Mouse (Mus musculus): Measurements from ENCODE around the gene Tec. TPM values are rescaled to one million over a fixed set of nuclear protein-coding genes. Genes with fewer than 3 reads are reported as not detected.

The Tec gene
- polyA plus RNA-seq, 1 experiment from 2014 or later: 5.2 TPM

GRCm38 (mm10) chr5:72784719-72785118, 83.6 kb downstream of the Tec start:
- no peak overlapping the region for H3K27ac ChIP-seq (ENCODE audit: low read length)
- 78% methylated on average over 3 of the region's 3 CpGs for WGBS
- no peaks in the 10 kb centered on the region for H3K9me3 ChIP-seq (ENCODE audit: control insufficient read depth, low read depth, low read length)
- no peak overlapping the region for H3K4me2 ChIP-seq (replicated peaks; ENCODE audit: low read depth, low read length)
- no peak overlapping the region for H3K4me3 ChIP-seq (ENCODE audit: low read depth, low read length)
- H3K27me3 ChIP-seq (ENCODE audit: control insufficient read depth, insufficient read depth, low read length): no peaks in the 10 kb centered on the region
- H3K4me1 ChIP-seq (ENCODE audit: control insufficient read depth, insufficient read depth, low read length): no peaks in the 10 kb centered on the region
- ATAC-seq (ENCODE audit: insufficient number of reproducible peaks, insufficient read depth, low FRiP score, low read depth): no peak
- H3K36me3 ChIP-seq (ENCODE audit: control insufficient read depth, insufficient read depth, low read length): no peaks in the 10 kb centered on the region
- H3K9ac ChIP-seq (replicated peaks; ENCODE audit: low read depth, low read length): no peak overlapping the region

- 52% methylated on average over 8 of the region's 8 CpGs for WGBS
Measured at GRCm38 (mm10) chr5:72783957-72784356, 84.3 kb downstream of the Tec start.

GRCm38 (mm10) chr5:72783123-72783522, 85.2 kb downstream of the Tec start:
- no peak for ATAC-seq (ENCODE audit: insufficient number of reproducible peaks, insufficient read depth, low FRiP score, low read depth)
- H3K4me2 ChIP-seq (replicated peaks; ENCODE audit: low read depth, low read length): no peak overlapping the region
- no peak overlapping the region for H3K27ac ChIP-seq (ENCODE audit: low read length)
- no peaks in the 10 kb centered on the region for H3K36me3 ChIP-seq (ENCODE audit: control insufficient read depth, insufficient read depth, low read length)
- no peaks in the 10 kb centered on the region for H3K9me3 ChIP-seq (ENCODE audit: control insufficient read depth, low read depth, low read length)
- no peak overlapping the region for H3K4me3 ChIP-seq (ENCODE audit: low read depth, low read length)
- 94% methylated on average over 7 of the region's 7 CpGs for WGBS
- no peak overlapping the region for H3K9ac ChIP-seq (replicated peaks; ENCODE audit: low read depth, low read length)
- no peaks in the 10 kb centered on the region for H3K27me3 ChIP-seq (ENCODE audit: control insufficient read depth, insufficient read depth, low read length)
- no peaks in the 10 kb centered on the region for H3K4me1 ChIP-seq (ENCODE audit: control insufficient read depth, insufficient read depth, low read length)

More at GRCm38 (mm10) chr5:72783957-72784356, 84.3 kb downstream of the Tec start:
- no peak overlapping the region for H3K4me2 ChIP-seq (replicated peaks; ENCODE audit: low read depth, low read length)
- no peaks in the 10 kb centered on the region for H3K4me1 ChIP-seq (ENCODE audit: control insufficient read depth, insufficient read depth, low read length)
- no peak overlapping the region for H3K9ac ChIP-seq (replicated peaks; ENCODE audit: low read depth, low read length)
- H3K4me3 ChIP-seq (ENCODE audit: low read depth, low read length): no peak overlapping the region
- no peaks in the 10 kb centered on the region for H3K27me3 ChIP-seq (ENCODE audit: control insufficient read depth, insufficient read depth, low read length)
- no peaks in the 10 kb centered on the region for H3K9me3 ChIP-seq (ENCODE audit: control insufficient read depth, low read depth, low read length)
- H3K27ac ChIP-seq (ENCODE audit: low read length): no peak overlapping the region
- no peaks in the 10 kb centered on the region for H3K36me3 ChIP-seq (ENCODE audit: control insufficient read depth, insufficient read depth, low read length)
- no peak for ATAC-seq (ENCODE audit: insufficient number of reproducible peaks, insufficient read depth, low FRiP score, low read depth)

- Histone ChIP-seq H3K27ac (ENCODE audit: low read length) (no peak overlapping the region), H3K4me2 (replicated peaks; ENCODE audit: low read depth, low read length) (no peak overlapping the region), H3K27me3 (ENCODE audit: control insufficient read depth, insufficient read depth, low read length) (no peaks in the 10 kb centered on the region), H3K4me3 (ENCODE audit: low read depth, low read length) (no peak overlapping the region), H3K36me3 (ENCODE audit: control insufficient read depth, insufficient read depth, low read length) (no peaks in the 10 kb centered on the region), H3K4me1 (ENCODE audit: control insufficient read depth, insufficient read depth, low read length) (no peaks in the 10 kb centered on the region), H3K9ac (replicated peaks; ENCODE audit: low read depth, low read length) (no peak overlapping the region), H3K9me3 (ENCODE audit: control insufficient read depth, low read depth, low read length) (no peaks in the 10 kb centered on the region)
- 81% methylated on average over 11 of the region's 11 CpGs for WGBS
- ATAC-seq (ENCODE audit: insufficient number of reproducible peaks, insufficient read depth, low FRiP score, low read depth): no peak
Measured at GRCm38 (mm10) chr5:72781776-72782175, 86.5 kb downstream of the Tec start.

DNA sequence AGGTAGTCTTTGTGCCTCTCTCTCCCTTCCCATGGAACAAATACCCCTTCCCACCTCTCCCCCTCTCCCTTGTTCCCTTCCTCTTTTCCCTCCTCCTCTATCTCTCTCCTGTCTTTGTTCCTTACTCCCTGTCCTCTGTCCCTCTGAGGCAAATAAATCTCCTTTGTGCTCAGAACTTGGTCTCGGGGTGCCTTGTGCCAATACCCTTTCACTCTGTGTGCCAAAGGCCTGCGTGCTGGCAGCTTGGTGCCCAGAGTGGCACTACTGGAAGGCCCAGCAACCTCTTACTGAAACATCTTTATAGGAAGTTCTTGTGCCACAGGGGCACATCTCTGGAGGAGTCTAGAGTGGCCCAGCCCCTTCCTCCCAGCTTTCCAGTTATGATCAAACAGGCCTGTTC, 91.7 kb downstream of the Tec start:
- no peaks in the 10 kb centered on the region for H3K9me3 ChIP-seq (ENCODE audit: control insufficient read depth, low read depth, low read length)
- no peak overlapping the region for H3K9ac ChIP-seq (replicated peaks; ENCODE audit: low read depth, low read length)
- WGBS: 87% methylated on average over 2 of the region's 2 CpGs
- no peak overlapping the region for H3K27ac ChIP-seq (ENCODE audit: low read length)
- H3K27me3 ChIP-seq (ENCODE audit: control insufficient read depth, insufficient read depth, low read length): no peaks in the 10 kb centered on the region
- no peaks in the 10 kb centered on the region for H3K4me1 ChIP-seq (ENCODE audit: control insufficient read depth, insufficient read depth, low read length)
- no peak overlapping the region for H3K4me2 ChIP-seq (replicated peaks; ENCODE audit: low read depth, low read length)
- H3K36me3 ChIP-seq (ENCODE audit: control insufficient read depth, insufficient read depth, low read length): no peaks in the 10 kb centered on the region
- no peak for ATAC-seq (ENCODE audit: insufficient number of reproducible peaks, insufficient read depth, low FRiP score, low read depth)
- no peak overlapping the region for H3K4me3 ChIP-seq (ENCODE audit: low read depth, low read length)

DNA sequence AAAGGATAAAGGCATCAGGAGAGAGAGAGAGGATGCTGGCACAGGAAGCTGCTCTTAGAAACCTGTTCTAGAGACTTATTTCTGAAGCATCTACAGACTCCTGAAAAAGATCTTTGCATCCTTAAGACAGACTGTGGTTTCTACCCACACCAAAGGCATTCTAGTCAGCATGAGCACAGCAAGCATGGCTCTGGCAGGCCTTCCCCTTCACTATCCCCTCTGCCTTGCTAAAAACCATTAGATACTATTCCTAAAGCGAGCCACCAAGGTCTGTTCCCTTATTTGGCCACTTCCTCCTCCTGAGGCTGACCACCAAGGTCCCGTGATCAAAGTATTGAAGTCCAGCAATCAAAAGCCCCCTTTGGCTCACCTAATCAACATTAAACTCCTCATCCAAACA, 92.2 kb downstream of the Tec start:
- ATAC-seq (ENCODE audit: insufficient number of reproducible peaks, insufficient read depth, low FRiP score, low read depth): no peak
- no peak overlapping the region for H3K9ac ChIP-seq (replicated peaks; ENCODE audit: low read depth, low read length)
- no peaks in the 10 kb centered on the region for H3K27me3 ChIP-seq (ENCODE audit: control insufficient read depth, insufficient read depth, low read length)
- WGBS: 79% methylated on average over 2 of the region's 2 CpGs
- H3K27ac ChIP-seq (ENCODE audit: low read length): no peak overlapping the region
- no peak overlapping the region for H3K4me3 ChIP-seq (ENCODE audit: low read depth, low read length)
- H3K36me3 ChIP-seq (ENCODE audit: control insufficient read depth, insufficient read depth, low read length): no peaks in the 10 kb centered on the region
- no peaks in the 10 kb centered on the region for H3K9me3 ChIP-seq (ENCODE audit: control insufficient read depth, low read depth, low read length)
- H3K4me1 ChIP-seq (ENCODE audit: control insufficient read depth, insufficient read depth, low read length): no peaks in the 10 kb centered on the region
- H3K4me2 ChIP-seq (replicated peaks; ENCODE audit: low read depth, low read length): no peak overlapping the region

DNA sequence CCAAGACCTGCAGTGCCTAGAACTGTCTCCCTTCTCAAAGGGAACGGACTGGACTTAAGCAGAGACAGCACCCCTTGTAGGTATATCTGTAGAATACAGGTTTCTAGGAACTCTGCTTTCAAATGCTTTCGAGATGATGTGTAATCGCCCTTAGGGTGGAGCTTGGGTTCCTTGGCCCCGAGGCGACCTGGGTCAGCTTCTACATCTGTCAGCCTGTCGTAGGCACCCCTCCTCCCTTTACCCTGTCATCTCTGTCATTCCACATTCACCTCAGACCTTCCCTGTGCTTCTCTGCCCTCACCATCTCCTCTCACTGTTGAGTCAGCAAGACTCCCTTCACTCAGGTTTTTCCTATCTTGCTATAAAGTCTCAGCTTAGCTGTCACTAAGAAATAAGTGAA, 98.4 kb downstream of the Tec start:
- Histone ChIP-seq H3K4me2 (replicated peaks; ENCODE audit: low read depth, low read length) (no peak overlapping the region), H3K27ac (ENCODE audit: low read length) (no peak overlapping the region), H3K36me3 (ENCODE audit: control insufficient read depth, insufficient read depth, low read length) (no peaks in the 10 kb centered on the region), H3K9ac (replicated peaks; ENCODE audit: low read depth, low read length) (no peak overlapping the region), H3K4me3 (ENCODE audit: low read depth, low read length) (no peak overlapping the region), H3K27me3 (ENCODE audit: control insufficient read depth, insufficient read depth, low read length) (no peaks in the 10 kb centered on the region), H3K4me1 (ENCODE audit: control insufficient read depth, insufficient read depth, low read length) (no peaks in the 10 kb centered on the region), H3K9me3 (ENCODE audit: control insufficient read depth, low read depth, low read length) (no peaks in the 10 kb centered on the region)
- WGBS: 26% methylated on average over 6 of the region's 6 CpGs
- ATAC-seq (ENCODE audit: insufficient number of reproducible peaks, insufficient read depth, low FRiP score, low read depth): no peak

- no peak overlapping the region for H3K4me2 ChIP-seq (replicated peaks; ENCODE audit: low read depth, low read length)
- H3K4me1 ChIP-seq (ENCODE audit: control insufficient read depth, insufficient read depth, low read length): no peaks in the 10 kb centered on the region
- H3K27ac ChIP-seq (ENCODE audit: low read length): no peak overlapping the region
- no peak overlapping the region for H3K9ac ChIP-seq (replicated peaks; ENCODE audit: low read depth, low read length)
- H3K4me3 ChIP-seq (ENCODE audit: low read depth, low read length): no peak overlapping the region
- ATAC-seq (ENCODE audit: insufficient number of reproducible peaks, insufficient read depth, low FRiP score, low read depth): no peak
- WGBS: 80% methylated on average over 5 of the region's 5 CpGs
- no peaks in the 10 kb centered on the region for H3K36me3 ChIP-seq (ENCODE audit: control insufficient read depth, insufficient read depth, low read length)
- no peaks in the 10 kb centered on the region for H3K9me3 ChIP-seq (ENCODE audit: control insufficient read depth, low read depth, low read length)
- H3K27me3 ChIP-seq (ENCODE audit: control insufficient read depth, insufficient read depth, low read length): no peaks in the 10 kb centered on the region
Measured at GRCm38 (mm10) chr5:72763546-72763945, 104.7 kb downstream of the Tec start.

DNA sequence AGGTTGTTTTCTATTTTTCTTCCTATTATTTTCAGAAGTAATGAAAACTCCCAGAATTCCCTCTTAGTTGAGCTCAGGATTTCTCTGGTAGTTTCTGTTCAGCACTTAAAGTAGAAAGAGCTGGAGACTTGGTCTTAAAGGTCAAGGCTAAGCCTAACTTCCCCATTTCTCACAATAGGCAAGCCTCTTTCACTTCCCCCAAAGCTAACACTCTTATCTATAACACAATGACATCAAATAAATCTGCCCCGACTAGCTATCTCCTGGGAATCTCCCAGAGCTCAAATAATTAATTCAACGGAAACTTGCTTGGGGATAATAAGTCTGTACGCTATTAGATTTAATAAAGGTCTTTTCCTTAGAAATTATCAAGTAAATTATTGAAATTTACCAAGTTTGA, 105.3 kb downstream of the Tec start:
- no peak overlapping the region for H3K4me2 ChIP-seq (replicated peaks; ENCODE audit: low read depth, low read length)
- H3K27me3 ChIP-seq (ENCODE audit: control insufficient read depth, insufficient read depth, low read length): no peaks in the 10 kb centered on the region
- H3K4me3 ChIP-seq (ENCODE audit: low read depth, low read length): no peak overlapping the region
- H3K36me3 ChIP-seq (ENCODE audit: control insufficient read depth, insufficient read depth, low read length): no peaks in the 10 kb centered on the region
- no peaks in the 10 kb centered on the region for H3K9me3 ChIP-seq (ENCODE audit: control insufficient read depth, low read depth, low read length)
- H3K9ac ChIP-seq (replicated peaks; ENCODE audit: low read depth, low read length): no peak overlapping the region
- no peak overlapping the region for H3K27ac ChIP-seq (ENCODE audit: low read length)
- no peak for ATAC-seq (ENCODE audit: insufficient number of reproducible peaks, insufficient read depth, low FRiP score, low read depth)
- 44% methylated on average over 3 of the region's 3 CpGs for WGBS
- H3K4me1 ChIP-seq (ENCODE audit: control insufficient read depth, insufficient read depth, low read length): no peaks in the 10 kb centered on the region

All from stomach, embryonic 14.5 days (tissue).